Mouse (Mus musculus): ENCODE results near the gene Myh11. TPM values are rescaled to one million over a fixed set of nuclear protein-coding genes. Genes with fewer than 3 reads are reported as not detected.

The Myh11 gene
- total RNA-seq, 1 experiment: 0.76 TPM

DNA sequence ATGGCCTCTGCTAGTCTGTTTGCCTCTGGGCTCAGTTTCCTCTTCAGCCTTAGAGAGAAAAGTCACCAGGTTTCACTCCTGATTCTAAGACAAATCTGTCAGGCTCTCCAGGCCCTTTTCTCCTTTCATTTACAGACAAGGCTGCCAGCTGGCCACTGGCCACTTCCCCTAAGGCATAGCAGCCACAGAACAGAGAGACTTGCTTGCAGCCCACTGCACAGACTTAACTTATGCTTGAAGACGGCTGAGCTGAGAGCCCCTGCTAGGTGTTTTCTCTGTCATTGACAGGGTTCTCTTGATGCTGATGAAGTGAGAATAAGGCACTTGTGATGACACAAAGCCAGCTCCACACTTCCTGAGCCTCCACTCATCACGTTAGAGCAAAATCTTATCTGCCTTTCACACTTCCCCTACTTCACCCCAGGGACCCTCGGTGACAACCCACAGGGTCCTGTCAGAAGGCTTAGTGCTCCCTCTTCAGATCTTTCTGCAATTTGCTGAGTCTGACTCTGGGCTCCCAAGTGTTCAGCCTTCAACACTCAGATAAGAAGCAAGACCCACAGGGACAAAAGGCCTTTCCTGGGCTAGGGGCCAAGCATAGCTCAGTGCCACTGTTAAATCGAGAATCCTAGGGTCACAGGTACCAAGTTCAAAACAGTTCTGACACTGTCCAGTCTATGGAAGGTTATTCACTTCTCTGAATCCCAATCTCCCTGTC is 25.8 kb downstream of the Myh11 start:
- DNase-seq (ENCODE audit: low read depth, low spot score): no peak
- in situ Hi-C loops (cut with MboI; ENCODE audit: low sequenced_read_pairs in 2 of 2, unreplicated experiment in 2 of 2): no loop called here
- TF ChIP-seq CHD2 (IDR thresholded peaks at IDR 0.05; ENCODE audit: low read depth, low read length) (no peak), MAFK (IDR thresholded peaks at IDR 0.05; ENCODE audit: insufficient read depth, low read depth, low read length) (no peak), HCFC1 (IDR thresholded peaks at IDR 0.05; ENCODE audit: borderline replicate concordance, insufficient read depth, low read length) (no peak), ZNF384 (IDR thresholded peaks at IDR 0.05; ENCODE audit: low read depth, low read length) (no peak), ZC3H11A (IDR thresholded peaks at IDR 0.05; ENCODE audit: borderline replicate concordance, low read depth, low read length) (no peak)

DNA sequence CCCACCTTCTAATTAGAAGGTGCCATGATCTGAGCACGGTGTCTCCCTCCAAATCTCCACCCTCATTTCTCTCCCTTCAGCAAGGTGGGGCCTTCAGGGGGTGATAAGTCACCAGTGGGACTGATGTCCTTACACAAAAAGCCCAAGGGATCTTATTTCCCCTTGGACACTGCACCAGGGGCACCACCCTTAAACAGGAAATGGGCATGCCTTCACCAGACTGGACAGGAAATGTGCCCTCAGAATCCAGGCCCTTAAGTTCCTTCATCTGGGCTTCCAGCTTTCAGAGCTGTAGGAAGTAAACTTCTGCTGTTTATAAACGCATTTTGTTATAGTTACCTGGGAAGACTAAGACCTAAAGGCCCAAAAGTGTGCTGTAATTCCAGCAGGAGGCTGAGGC is 26.7 kb downstream of the Myh11 start:
- DNase-seq (ENCODE audit: low read depth, low spot score): no peak
- TF ChIP-seq ZNF384 (IDR thresholded peaks at IDR 0.05; ENCODE audit: low read depth, low read length): no peak
- TF ChIP-seq CHD2 (IDR thresholded peaks at IDR 0.05; ENCODE audit: low read depth, low read length): no peak
- TF ChIP-seq HCFC1 (IDR thresholded peaks at IDR 0.05; ENCODE audit: borderline replicate concordance, insufficient read depth, low read length): no peak
- no peak for TF ChIP-seq ZC3H11A (IDR thresholded peaks at IDR 0.05; ENCODE audit: borderline replicate concordance, low read depth, low read length)
- TF ChIP-seq MAFK (IDR thresholded peaks at IDR 0.05; ENCODE audit: insufficient read depth, low read depth, low read length): no peak
- in situ Hi-C loops (cut with MboI; ENCODE audit: low sequenced_read_pairs in 2 of 2, unreplicated experiment in 2 of 2): no loop called here

More for the DNA sequence above, 25.8 kb downstream of the Myh11 start:
- no peaks in the 10 kb centered on the region for H3K4me1 ChIP-seq (ENCODE audit: control insufficient read depth in 2 of 2, insufficient read depth in 2 of 2, low read length in 2 of 2, poor library complexity in 1 of 2)
- H3K9me3 ChIP-seq (ENCODE audit: control insufficient read depth, insufficient read depth, low read depth, low read length): no peaks in the 10 kb centered on the region
- H3K9ac ChIP-seq (ENCODE audit: insufficient read depth, low read depth, low read length, poor library complexity, severe bottlenecking): no peak overlapping the region
- no peak overlapping the region for H3K27ac ChIP-seq (ENCODE audit: insufficient read depth, low read depth, low read length, poor library complexity, severe bottlenecking)
- no peak overlapping the region for H3K4me3 ChIP-seq (ENCODE audit: insufficient read depth in 1 of 2, low read depth in 1 of 2, low read length in 2 of 2, poor library complexity in 1 of 2, severe bottlenecking in 1 of 2)
- no peaks in the 10 kb centered on the region for H3K36me3 ChIP-seq (ENCODE audit: control insufficient read depth, insufficient read depth, low read length, poor library complexity, severe bottlenecking)

DNA sequence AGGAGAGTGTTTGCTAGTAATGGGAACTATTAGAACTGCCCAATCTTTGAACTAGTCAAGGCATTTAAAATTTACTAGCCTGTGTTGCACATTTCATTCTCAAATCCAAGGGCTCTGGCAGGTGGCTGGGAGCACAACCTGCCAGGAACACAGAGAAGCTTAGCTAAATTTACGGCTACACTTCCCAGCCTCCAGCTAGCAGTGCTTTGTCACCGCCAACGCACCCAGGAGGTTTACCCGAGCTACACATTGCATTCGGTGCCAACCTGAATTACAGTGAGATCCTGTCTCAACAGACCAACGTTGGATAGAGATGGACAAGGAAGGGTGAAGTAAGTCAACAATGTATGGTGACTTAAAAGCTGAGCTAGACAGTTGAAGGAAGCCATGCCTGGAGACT is 27.9 kb downstream of the Myh11 start:
- Histone ChIP-seq H3K27ac (ENCODE audit: insufficient read depth, low read depth, low read length, poor library complexity, severe bottlenecking) (no peak overlapping the region), H3K9ac (ENCODE audit: insufficient read depth, low read depth, low read length, poor library complexity, severe bottlenecking) (no peak overlapping the region), H3K36me3 (ENCODE audit: control insufficient read depth, insufficient read depth, low read length, poor library complexity, severe bottlenecking) (no peaks in the 10 kb centered on the region), H3K9me3 (ENCODE audit: control insufficient read depth, insufficient read depth, low read depth, low read length) (no peaks in the 10 kb centered on the region), H3K4me1 (ENCODE audit: control insufficient read depth in 2 of 2, insufficient read depth in 2 of 2, low read length in 2 of 2, poor library complexity in 1 of 2) (no peaks in the 10 kb centered on the region), H3K4me3 (ENCODE audit: insufficient read depth in 1 of 2, low read depth in 1 of 2, low read length in 2 of 2, poor library complexity in 1 of 2, severe bottlenecking in 1 of 2) (no peak overlapping the region)
- no peak for DNase-seq (ENCODE audit: low read depth, low spot score)
- TF ChIP-seq MAFK (IDR thresholded peaks at IDR 0.05; ENCODE audit: insufficient read depth, low read depth, low read length): no peak
- no peak for TF ChIP-seq CHD2 (IDR thresholded peaks at IDR 0.05; ENCODE audit: low read depth, low read length)
- TF ChIP-seq ZNF384 (IDR thresholded peaks at IDR 0.05; ENCODE audit: low read depth, low read length): no peak
- no peak for TF ChIP-seq HCFC1 (IDR thresholded peaks at IDR 0.05; ENCODE audit: borderline replicate concordance, insufficient read depth, low read length)
- TF ChIP-seq ZC3H11A (IDR thresholded peaks at IDR 0.05; ENCODE audit: borderline replicate concordance, low read depth, low read length): no peak
- in situ Hi-C loops (cut with MboI; ENCODE audit: low sequenced_read_pairs in 2 of 2, unreplicated experiment in 2 of 2): no loop called here

More for the DNA sequence above, 26.7 kb downstream of the Myh11 start:
- Histone ChIP-seq H3K9me3 (ENCODE audit: control insufficient read depth, insufficient read depth, low read depth, low read length) (no peaks in the 10 kb centered on the region), H3K27ac (ENCODE audit: insufficient read depth, low read depth, low read length, poor library complexity, severe bottlenecking) (no peak overlapping the region), H3K36me3 (ENCODE audit: control insufficient read depth, insufficient read depth, low read length, poor library complexity, severe bottlenecking) (no peaks in the 10 kb centered on the region), H3K9ac (ENCODE audit: insufficient read depth, low read depth, low read length, poor library complexity, severe bottlenecking) (no peak overlapping the region), H3K4me3 (ENCODE audit: insufficient read depth in 1 of 2, low read depth in 1 of 2, low read length in 2 of 2, poor library complexity in 1 of 2, severe bottlenecking in 1 of 2) (no peak overlapping the region), H3K4me1 (ENCODE audit: control insufficient read depth in 2 of 2, insufficient read depth in 2 of 2, low read length in 2 of 2, poor library complexity in 1 of 2) (no peaks in the 10 kb centered on the region)

DNA sequence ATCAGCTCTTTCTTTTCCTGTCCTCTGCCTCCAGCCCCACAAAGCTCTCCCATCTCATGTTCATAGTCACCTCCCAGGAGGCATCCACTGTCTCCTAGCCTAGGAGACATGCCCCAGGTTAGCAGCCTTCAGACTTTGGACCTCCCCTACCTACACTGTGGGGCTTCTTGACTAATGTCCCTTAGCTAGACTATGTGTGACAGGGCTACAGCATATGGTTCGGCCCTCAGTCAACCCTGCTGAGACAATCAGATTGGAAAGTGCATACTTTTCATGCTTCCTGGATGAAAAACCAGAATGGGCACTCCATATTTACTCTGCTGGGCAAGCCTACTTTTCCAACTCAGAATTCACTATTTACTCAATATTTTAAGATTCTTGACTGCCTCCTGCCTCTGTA is 28.8 kb downstream of the Myh11 start:
- Histone ChIP-seq H3K4me3 (ENCODE audit: insufficient read depth in 1 of 2, low read depth in 1 of 2, low read length in 2 of 2, poor library complexity in 1 of 2, severe bottlenecking in 1 of 2) (no peak overlapping the region), H3K9me3 (ENCODE audit: control insufficient read depth, insufficient read depth, low read depth, low read length) (no peaks in the 10 kb centered on the region), H3K27ac (ENCODE audit: insufficient read depth, low read depth, low read length, poor library complexity, severe bottlenecking) (no peak overlapping the region), H3K9ac (ENCODE audit: insufficient read depth, low read depth, low read length, poor library complexity, severe bottlenecking) (no peak overlapping the region), H3K36me3 (ENCODE audit: control insufficient read depth, insufficient read depth, low read length, poor library complexity, severe bottlenecking) (no peaks in the 10 kb centered on the region), H3K4me1 (ENCODE audit: control insufficient read depth in 2 of 2, insufficient read depth in 2 of 2, low read length in 2 of 2, poor library complexity in 1 of 2) (no peaks in the 10 kb centered on the region)
- TF ChIP-seq HCFC1 (IDR thresholded peaks at IDR 0.05; ENCODE audit: borderline replicate concordance, insufficient read depth, low read length) (no peak), MAFK (IDR thresholded peaks at IDR 0.05; ENCODE audit: insufficient read depth, low read depth, low read length) (no peak), ZC3H11A (IDR thresholded peaks at IDR 0.05; ENCODE audit: borderline replicate concordance, low read depth, low read length) (no peak), CHD2 (IDR thresholded peaks at IDR 0.05; ENCODE audit: low read depth, low read length) (no peak), ZNF384 (IDR thresholded peaks at IDR 0.05; ENCODE audit: low read depth, low read length) (no peak)
- in situ Hi-C loops (cut with MboI; ENCODE audit: low sequenced_read_pairs in 2 of 2, unreplicated experiment in 2 of 2): no loop called here
- no peak for DNase-seq (ENCODE audit: low read depth, low spot score)

Data from ES-E14 (cell line).